Mouse (Mus musculus): ENCODE results near the gene Amz1. TPM values are rescaled to one million over a fixed set of nuclear protein-coding genes. Genes with fewer than 3 reads are reported as not detected.

The Amz1 gene
- polyA plus RNA-seq, 1 experiment, result 0.14 TPM

- H3K27me3 ChIP-seq (ENCODE audit: control insufficient read depth, insufficient read depth, low read length), result no peaks in the 10 kb centered on the region
- no peak overlapping the region for H3K27ac ChIP-seq (ENCODE audit: control insufficient read depth, insufficient read depth, low read depth, low read length)
- H3K4me3 ChIP-seq (ENCODE audit: control insufficient read depth, low read depth, low read length), result 0 out of 2 replicates have a peak overlapping the region, but pooled peaks have one; percentile 9
- no peaks in the 10 kb centered on the region for H3K36me3 ChIP-seq (ENCODE audit: control insufficient read depth, insufficient read depth, low read length)
- H3K4me1 ChIP-seq (ENCODE audit: control insufficient read depth, insufficient read depth, low read length), result peaks cover 20% of the 10 kb centered on the region
- TF ChIP-seq CTCF (IDR thresholded peaks at IDR 0.05; ENCODE audit: control insufficient read depth, insufficient read depth, insufficient replicate concordance, low read depth, low read length) (no peak), POLR2A (IDR thresholded peaks at IDR 0.05; ENCODE audit: control insufficient read depth, low read depth, low read length) (no peak)
Measured at GRCm38 (mm10) chr5:140736166-140736565, 12.2 kb downstream of the Amz1 start.

- peaks cover 17% of the 10 kb centered on the region for H3K4me1 ChIP-seq (ENCODE audit: control insufficient read depth, insufficient read depth, low read length)
- no peaks in the 10 kb centered on the region for H3K36me3 ChIP-seq (ENCODE audit: control insufficient read depth, insufficient read depth, low read length)
- no peak overlapping the region for H3K4me3 ChIP-seq (ENCODE audit: control insufficient read depth, low read depth, low read length)
- no peaks in the 10 kb centered on the region for H3K27me3 ChIP-seq (ENCODE audit: control insufficient read depth, insufficient read depth, low read length)
- no peak for TF ChIP-seq POLR2A (IDR thresholded peaks at IDR 0.05; ENCODE audit: control insufficient read depth, low read depth, low read length)
- TF ChIP-seq CTCF (IDR thresholded peaks at IDR 0.05; ENCODE audit: control insufficient read depth, insufficient read depth, insufficient replicate concordance, low read depth, low read length), result no peak
- no peak overlapping the region for H3K27ac ChIP-seq (ENCODE audit: control insufficient read depth, insufficient read depth, low read depth, low read length)
Measured at GRCm38 (mm10) chr5:140739813-140740212, 15.9 kb downstream of the Amz1 start.

- Histone ChIP-seq H3K27me3 (ENCODE audit: control insufficient read depth, insufficient read depth, low read length) (no peaks in the 10 kb centered on the region), H3K36me3 (ENCODE audit: control insufficient read depth, insufficient read depth, low read length) (no peaks in the 10 kb centered on the region), H3K4me1 (ENCODE audit: control insufficient read depth, insufficient read depth, low read length) (peaks cover 8% of the 10 kb centered on the region), H3K4me3 (ENCODE audit: control insufficient read depth, low read depth, low read length) (no peak overlapping the region), H3K27ac (ENCODE audit: control insufficient read depth, insufficient read depth, low read depth, low read length) (no peak overlapping the region)
- TF ChIP-seq CTCF (IDR thresholded peaks at IDR 0.05; ENCODE audit: control insufficient read depth, insufficient read depth, insufficient replicate concordance, low read depth, low read length) (no peak), POLR2A (IDR thresholded peaks at IDR 0.05; ENCODE audit: control insufficient read depth, low read depth, low read length) (no peak)
Measured at GRCm38 (mm10) chr5:140741040-140741439, 17.1 kb downstream of the Amz1 start.

GRCm38 (mm10) chr5:140741877-140742276 lies 17.9 kb downstream of the Amz1 start:
- no peak overlapping the region for H3K27ac ChIP-seq (ENCODE audit: control insufficient read depth, insufficient read depth, low read depth, low read length)

GRCm38 (mm10) chr5:140743706-140744131 lies 19.8 kb downstream of the Amz1 start:
- H3K36me3 ChIP-seq (ENCODE audit: control insufficient read depth, insufficient read depth, low read length), result no peaks in the 10 kb centered on the region
- H3K27ac ChIP-seq (ENCODE audit: control insufficient read depth, insufficient read depth, low read depth, low read length), result no peak overlapping the region
- no peak for TF ChIP-seq CTCF (IDR thresholded peaks at IDR 0.05; ENCODE audit: control insufficient read depth, insufficient read depth, insufficient replicate concordance, low read depth, low read length)
- no peak for TF ChIP-seq POLR2A (IDR thresholded peaks at IDR 0.05; ENCODE audit: control insufficient read depth, low read depth, low read length)
- H3K27me3 ChIP-seq (ENCODE audit: control insufficient read depth, insufficient read depth, low read length), result no peaks in the 10 kb centered on the region
- no peak overlapping the region for H3K4me3 ChIP-seq (ENCODE audit: control insufficient read depth, low read depth, low read length)
- peaks cover 3% of the 10 kb centered on the region; the same call in 1 of the 2 replicates for H3K4me1 ChIP-seq (ENCODE audit: control insufficient read depth, insufficient read depth, low read length)

More at GRCm38 (mm10) chr5:140741877-140742276, 17.9 kb downstream of the Amz1 start:
- Histone ChIP-seq H3K4me1 (ENCODE audit: control insufficient read depth, insufficient read depth, low read length) (peaks cover 3% of the 10 kb centered on the region; the same call in 1 of the 2 replicates), H3K36me3 (ENCODE audit: control insufficient read depth, insufficient read depth, low read length) (no peaks in the 10 kb centered on the region), H3K27me3 (ENCODE audit: control insufficient read depth, insufficient read depth, low read length) (no peaks in the 10 kb centered on the region), H3K4me3 (ENCODE audit: control insufficient read depth, low read depth, low read length) (no peak overlapping the region)
- no peak for TF ChIP-seq POLR2A (IDR thresholded peaks at IDR 0.05; ENCODE audit: control insufficient read depth, low read depth, low read length)
- no peak for TF ChIP-seq CTCF (IDR thresholded peaks at IDR 0.05; ENCODE audit: control insufficient read depth, insufficient read depth, insufficient replicate concordance, low read depth, low read length)

- no peaks in the 10 kb centered on the region for H3K27me3 ChIP-seq (ENCODE audit: control insufficient read depth, insufficient read depth, low read length)
- no peak overlapping the region for H3K27ac ChIP-seq (ENCODE audit: control insufficient read depth, insufficient read depth, low read depth, low read length)
- H3K36me3 ChIP-seq (ENCODE audit: control insufficient read depth, insufficient read depth, low read length), result no peaks in the 10 kb centered on the region
- no peak for TF ChIP-seq CTCF (IDR thresholded peaks at IDR 0.05; ENCODE audit: control insufficient read depth, insufficient read depth, insufficient replicate concordance, low read depth, low read length)
- no peak for TF ChIP-seq POLR2A (IDR thresholded peaks at IDR 0.05; ENCODE audit: control insufficient read depth, low read depth, low read length)
- no peak overlapping the region for H3K4me3 ChIP-seq (ENCODE audit: control insufficient read depth, low read depth, low read length)
- no peaks in the 10 kb centered on the region; the same call in 1 of the 2 replicates for H3K4me1 ChIP-seq (ENCODE audit: control insufficient read depth, insufficient read depth, low read length)
Measured at GRCm38 (mm10) chr5:140748425-140748824, 24.5 kb downstream of the Amz1 start.

GRCm38 (mm10) chr5:140749062-140749875 lies 25.3 kb downstream of the Amz1 start:
- H3K27ac ChIP-seq (ENCODE audit: control insufficient read depth, insufficient read depth, low read depth, low read length), result no peak overlapping the region
- H3K36me3 ChIP-seq (ENCODE audit: control insufficient read depth, insufficient read depth, low read length), result no peaks in the 10 kb centered on the region
- H3K4me3 ChIP-seq (ENCODE audit: control insufficient read depth, low read depth, low read length), result no peak overlapping the region
- H3K27me3 ChIP-seq (ENCODE audit: control insufficient read depth, insufficient read depth, low read length), result no peaks in the 10 kb centered on the region
- TF ChIP-seq POLR2A (IDR thresholded peaks at IDR 0.05; ENCODE audit: control insufficient read depth, low read depth, low read length) (no peak), CTCF (IDR thresholded peaks at IDR 0.05; ENCODE audit: control insufficient read depth, insufficient read depth, insufficient replicate concordance, low read depth, low read length) (peak; percentile 78; the same call in 1 of the 2 replicates)
- H3K4me1 ChIP-seq (ENCODE audit: control insufficient read depth, insufficient read depth, low read length), result no peaks in the 10 kb centered on the region; the same call in 1 of the 2 replicates
